Mouse (Mus musculus): ENCODE results near the gene Hcfc1.

Gene Hcfc1

DNA sequence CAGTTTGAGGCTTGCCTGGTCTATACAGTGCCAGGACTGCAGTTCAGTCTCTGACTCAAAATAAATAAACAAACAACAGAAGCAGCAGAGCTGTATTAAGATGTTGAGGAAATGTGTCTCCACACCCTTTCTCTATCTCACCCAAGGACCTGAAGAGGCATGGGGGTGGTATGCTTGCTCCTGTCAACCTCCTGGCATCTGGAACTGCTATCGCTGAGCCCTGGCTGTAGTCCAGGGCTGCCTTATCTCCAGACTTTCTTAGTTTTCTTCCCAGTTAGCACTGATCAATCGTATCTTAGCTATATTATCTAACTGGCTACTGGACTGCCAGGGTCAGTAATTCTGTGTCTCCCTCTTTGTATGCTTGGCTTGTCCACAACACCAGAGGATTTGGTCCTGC, 24.3 kb downstream of the Hcfc1 start:
- DNase-seq = no peak

DNA sequence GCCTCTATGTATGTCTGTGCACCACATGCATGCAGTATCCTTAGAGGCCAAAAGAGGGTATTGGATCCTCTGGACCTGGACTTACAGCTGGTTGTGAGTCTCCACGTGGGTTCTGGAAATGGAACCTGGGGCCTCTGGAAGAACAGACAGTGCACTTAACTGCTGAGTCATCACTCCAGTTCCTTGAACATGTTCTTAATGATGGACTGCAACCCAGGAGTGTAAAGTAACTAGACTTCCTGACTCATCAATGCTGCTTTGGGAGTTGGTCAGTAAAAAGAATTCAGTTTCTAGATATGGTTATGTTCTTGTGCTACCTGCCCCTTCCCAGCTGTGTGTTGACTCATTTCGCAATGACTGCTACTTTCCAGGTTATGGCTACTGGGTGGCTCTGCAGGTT, 34.3 kb downstream of the Hcfc1 start:
- DNase-seq = no peak

DNA sequence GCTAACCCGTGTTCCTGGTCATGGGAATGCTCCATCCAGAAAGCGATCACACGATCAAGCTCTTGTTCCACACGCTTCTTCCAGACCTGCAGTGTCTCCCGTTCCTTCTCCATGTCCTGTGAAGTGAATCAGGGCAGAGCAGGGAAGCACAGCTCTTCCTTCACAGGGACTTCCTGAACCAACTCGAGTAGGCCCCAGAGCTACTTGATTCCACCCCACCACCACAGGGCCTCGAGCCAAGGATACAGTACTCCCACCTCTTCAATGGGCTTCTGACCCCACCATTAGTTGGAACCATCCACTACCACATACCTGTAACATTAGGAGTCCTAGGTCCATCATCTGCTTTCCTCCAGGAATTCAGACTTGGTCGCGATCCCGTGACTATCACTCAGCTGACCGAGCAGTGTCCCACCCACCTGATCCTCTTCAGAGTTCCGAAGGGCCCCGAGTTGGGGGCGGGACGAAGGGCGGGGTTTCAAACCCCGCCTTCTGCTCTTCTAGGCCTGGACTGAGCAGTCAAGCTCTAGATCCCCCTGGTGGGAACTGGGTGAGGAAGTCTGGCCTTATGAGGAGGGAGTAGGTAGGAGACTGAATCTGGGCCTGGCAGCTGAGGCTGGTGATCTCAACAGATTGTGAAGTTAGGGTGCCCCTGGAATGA, 35.6 kb downstream of the Hcfc1 start, which contains the start of gene Renbp:
TSS of gene Renbp (minus strand) at position 449 of the 661 bp plus-strand sequence.
- DNase-seq = peak; percentile 13

DNA sequence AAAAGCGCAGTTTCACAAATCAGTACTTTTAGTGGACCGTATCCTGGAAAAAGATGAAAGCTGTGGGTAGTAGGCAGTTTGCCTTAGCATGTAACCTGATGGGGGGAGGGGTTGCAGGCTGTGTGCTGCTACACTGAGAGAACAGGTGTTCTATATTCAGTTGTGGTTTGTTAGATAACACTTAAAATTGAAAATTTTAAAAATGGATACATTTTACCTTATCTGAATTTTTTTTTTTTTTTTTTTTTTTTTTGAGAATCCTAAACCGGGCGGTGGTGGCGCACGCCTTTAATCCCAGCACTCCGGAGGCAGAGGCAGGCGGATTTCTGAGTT, 43.6 kb downstream of the Hcfc1 start:
- DNase-seq = no peak

DNA sequence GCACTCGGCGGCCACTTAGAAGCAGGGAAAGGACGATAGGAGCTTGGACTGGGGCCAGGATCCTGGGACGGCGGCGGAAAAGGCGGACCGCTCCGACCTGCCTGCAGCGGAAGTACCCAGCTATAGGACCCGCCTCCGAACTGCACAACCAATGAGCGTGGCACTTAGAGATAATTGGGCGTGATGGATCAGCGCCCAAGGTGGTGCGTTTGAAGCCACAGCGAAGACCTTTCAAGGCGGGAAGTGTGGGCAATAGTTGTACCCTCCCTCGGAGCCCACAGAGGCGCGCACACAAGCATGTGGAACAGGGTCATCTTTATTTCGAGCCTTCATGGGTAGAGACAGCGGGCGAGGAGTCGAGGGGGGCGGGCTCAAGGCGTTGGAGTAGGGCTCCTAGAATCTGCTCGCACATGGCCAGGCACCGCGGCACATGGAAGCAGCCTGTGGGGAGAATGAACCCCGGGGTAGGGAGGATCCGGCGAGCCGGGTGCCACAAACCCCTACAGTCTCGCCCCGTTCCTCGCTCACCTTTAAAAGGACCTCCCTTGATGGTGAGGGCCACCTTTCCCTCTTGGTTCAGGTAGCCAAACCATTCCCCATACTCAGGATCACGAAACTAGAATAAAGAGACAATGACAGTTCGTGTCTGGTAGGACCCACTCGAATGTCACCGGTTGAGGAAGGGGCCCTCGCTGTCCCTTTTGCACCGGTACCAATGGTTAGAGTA, 44.2 kb downstream of the Hcfc1 start, which contains the start of the genes Arhgap4 and Naa10:
TSS of gene Arhgap4 (minus strand) at position 48 of the 727 bp plus-strand sequence.
TSS of gene Naa10 (minus strand) at position 122 of the 727 bp plus-strand sequence.
- DNase-seq = peak; percentile 88

DNA sequence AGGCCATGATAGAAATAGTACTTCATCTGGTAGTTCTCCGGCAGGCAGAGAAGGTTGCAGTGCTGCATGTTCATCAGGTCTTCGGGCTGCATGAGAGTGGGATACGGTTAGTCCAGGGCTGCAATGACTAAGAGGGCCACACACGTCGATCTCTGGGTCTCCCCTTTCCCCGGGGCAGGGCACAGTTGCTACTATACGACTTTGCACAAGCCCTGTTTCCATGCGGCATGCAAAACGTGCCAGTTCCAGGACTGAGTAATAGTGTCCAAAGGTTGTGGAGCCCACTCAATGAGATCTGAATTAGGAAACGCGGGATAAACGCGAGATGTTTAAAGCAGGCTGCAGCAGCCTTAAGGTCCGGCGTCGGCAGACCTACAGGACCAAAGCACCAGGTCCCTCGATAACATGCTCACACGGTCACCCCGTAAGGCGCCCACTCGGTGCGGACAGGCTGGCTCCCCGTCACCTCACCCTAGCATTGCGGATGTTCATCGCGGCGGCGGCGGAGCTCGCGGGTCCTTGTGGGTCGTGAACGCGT, 44.8 kb downstream of the Hcfc1 start:
- DNase-seq = no peak

DNA sequence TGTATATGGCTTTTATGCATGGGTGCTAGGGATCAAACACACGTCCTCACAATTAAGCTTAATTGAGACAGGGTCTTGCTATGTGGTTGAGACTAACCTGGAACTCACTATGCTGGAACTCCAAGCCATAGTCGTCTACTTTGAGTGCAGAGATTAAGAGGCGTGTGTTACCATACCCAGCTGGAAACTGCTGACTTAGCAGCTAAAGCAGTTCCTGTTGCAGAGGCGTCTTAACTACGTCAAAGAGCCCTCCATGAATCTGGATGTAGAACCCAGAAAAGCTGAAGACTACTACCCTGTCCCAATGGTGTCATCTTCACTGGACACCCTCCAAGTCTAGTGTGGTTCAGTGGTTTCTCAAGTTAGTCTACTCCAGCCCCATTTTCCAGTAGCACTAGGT, 47.5 kb downstream of the Hcfc1 start:
- DNase-seq = no peak

DNA sequence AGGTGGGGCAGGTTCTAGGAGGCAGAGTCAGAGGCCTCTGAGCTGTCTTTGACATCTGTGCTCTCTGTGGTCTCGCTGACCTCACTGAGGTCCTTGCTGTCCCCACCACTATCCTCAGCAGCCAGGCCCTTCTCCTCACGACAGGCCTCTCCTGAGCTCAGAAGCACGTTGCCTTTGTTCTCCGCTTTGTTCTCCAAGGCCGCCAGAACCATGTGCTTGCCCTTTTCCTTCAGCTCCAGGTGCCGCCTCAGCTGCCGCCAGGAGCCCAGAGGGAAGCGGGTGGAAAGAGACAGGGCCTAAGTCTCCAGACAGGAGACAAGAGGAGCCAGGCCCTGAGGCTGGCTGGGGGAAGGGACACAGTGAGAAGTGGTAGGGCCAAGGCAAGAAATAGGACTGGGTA, 49.2 kb downstream of the Hcfc1 start:
- no peak for DNase-seq

DNA sequence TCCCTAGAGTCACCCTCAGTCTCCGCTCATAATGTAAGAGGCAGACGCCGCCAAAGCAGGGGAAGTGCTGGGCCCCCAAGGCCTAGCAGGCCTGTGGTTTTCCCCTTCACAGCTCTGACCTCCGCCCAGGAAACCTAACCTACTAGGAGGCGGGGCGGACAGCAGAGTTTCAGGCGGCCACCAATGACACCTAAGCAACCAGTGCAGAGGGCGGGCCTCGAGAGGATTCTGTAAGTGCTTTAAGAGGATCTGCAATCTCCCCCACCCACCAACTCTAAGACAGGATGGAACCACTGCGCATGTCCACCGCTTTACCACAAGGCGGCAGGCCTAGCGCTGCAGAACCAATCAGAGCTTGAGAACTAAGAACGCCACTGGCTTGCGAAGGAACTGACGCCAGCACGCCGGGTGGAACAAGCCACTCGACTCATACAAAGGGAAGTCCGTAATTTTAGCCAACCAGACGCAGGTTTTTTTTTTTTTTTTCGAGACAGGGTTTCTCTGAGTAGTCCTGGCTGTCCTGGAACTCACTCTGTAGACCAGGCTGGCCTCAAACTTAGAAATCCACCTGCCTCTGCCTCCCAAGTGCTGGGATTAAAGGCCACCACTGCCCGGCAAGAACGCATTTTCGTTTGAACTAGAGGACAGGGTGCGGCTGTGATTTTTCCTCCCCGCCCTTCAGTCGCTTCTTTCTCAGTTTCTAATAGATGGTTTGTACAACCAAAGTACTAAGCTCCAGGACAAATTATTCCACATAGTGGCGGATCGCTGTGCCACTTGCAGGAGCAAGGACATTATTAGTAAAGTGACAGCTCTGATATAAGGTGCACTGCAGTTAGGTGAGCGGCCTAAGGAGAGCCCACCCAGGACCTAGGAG, 51.1 kb downstream of the Hcfc1 start:
- DNase-seq = peak; percentile 94

DNA sequence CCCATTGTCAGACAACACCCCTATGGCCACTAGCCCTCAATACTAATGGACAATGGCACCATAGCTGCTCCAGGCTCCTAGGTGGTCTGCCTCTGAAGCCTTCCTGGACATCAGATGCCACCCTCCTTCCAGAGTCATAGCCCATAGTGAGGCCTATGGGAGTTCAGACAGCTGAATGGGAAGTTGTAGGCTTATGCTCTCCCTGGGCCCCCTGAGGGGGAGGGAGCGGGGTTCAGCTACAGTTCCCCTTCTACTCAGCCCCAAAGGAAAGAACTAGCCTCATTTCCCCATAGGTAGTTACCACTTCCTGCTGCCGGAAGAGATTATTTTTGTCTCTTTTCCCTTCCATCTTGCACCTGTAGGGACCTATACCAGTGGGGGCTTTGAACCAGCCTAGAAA, 54.6 kb downstream of the Hcfc1 start:
- no peak for DNase-seq

DNA sequence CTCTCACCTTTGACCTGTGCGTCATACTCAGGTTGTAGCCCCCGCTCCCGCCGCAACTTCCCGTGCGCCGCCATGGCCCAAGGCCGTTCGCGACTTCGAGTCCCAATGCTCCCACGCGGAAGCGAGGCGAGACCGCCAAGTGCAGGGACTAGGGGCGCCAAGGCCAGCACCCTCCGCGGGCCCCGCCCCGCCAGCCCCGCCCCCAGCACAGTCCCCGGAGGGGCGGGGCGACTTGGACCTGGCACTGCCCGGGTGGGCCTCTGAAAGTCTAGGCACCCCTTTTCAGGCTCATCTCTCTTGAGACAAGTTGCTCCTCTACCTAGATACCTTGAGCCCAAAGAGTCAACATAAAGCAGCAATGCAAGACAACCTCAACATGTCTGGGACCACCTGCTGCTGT, 55.0 kb downstream of the Hcfc1 start:
- DNase-seq = no peak

DNA sequence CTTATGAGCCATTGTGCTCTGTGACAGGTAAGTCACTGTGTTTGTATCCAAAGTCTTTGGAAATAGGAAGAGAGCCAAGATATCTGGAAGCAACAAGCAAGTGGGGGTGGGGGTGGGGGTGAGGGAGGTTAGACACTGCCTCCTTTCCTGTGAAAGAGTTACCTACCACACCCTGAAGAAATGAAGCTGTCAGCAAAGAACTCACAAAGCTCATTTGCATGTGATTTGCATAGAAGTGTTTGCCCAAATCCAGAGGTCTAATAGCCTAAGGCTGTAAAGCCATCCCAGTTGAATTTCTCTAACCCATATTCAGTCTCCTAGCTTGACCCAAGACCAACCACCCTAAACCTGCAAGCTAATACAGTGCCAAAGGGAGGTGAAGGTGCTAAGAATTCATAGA, 55.7 kb downstream of the Hcfc1 start:
- DNase-seq = no peak

DNA sequence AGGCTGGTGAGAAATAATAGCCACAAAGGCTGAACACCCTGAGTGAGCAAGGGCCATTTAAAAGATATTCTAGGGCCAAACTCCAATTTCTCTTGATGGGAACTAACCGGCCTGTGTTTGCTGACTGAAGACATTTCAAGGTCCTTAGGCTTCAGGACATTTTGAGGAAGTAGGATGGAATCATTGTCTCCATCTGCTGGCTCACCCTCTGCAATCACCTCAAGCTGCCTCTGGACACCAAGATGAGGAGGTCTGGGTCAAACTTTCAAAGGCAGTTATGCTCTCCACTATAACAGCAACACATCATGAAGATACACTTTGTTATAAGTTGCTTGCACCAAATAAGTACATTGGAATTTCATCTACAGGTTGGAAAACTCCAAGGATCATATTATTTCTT, 56.1 kb downstream of the Hcfc1 start:
- DNase-seq = no peak

DNA sequence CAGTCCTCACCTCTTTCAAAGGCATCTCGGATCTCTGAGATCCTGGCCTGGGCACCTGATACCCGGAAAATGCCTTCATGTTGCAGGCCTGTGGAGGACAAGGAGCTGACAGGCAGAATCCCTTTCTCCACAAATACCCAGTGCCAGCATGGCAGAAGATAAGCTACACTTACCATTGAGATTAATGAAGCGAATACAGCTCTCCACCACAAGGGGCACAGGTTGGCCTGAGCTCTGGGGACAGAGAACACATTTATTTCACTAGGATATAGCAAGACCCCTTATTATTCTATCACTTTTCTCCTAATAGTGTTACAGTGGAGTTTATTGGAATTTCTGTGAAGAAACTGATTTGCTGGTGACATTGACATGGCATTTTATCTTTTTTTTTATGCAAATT, 68.2 kb downstream of the Hcfc1 start:
- no peak for DNase-seq

DNA sequence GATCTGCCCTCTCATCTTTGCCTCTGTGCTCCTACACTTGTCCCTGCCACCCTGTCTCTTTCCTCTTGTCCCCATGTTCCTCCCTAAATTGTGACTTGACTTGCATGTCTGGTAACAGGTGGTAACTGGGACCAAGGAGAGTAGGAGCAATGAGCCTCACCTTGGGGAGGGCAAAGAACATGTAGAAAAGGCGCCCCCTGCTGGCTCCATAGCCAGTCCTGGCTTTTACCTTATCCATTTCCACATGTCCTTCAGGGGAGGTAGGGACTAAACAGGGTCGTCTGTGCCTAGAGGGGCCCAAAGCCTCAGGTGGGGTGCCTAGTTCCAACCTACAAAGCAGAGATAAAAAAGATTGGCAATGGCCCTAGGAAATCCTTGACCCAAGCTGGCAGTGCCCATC, 70.4 kb downstream of the Hcfc1 start, which contains the start of gene L1cam:
TSS of gene L1cam (minus strand) at position 387 of the 400 bp plus-strand sequence.
- peak; percentile 45 for DNase-seq

DNA sequence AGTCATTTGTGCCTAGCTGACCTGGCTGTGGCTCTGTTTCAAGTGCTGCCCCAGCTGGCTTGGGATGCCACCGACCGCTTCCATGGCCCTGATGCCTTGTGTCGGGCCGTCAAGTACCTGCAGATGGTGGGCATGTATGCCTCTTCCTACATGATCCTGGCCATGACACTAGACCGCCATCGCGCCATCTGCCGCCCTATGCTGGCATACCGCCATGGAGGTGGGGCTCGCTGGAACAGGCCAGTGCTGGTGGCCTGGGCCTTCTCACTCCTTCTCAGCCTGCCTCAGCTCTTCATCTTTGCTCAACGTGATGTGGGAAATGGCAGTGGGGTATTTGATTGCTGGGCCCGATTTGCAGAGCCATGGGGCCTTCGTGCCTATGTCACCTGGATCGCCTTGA, 73.3 kb downstream of the Hcfc1 start:
- no peak for DNase-seq

Measured in right cerebral cortex, adult 18-20 months (tissue).